Mouse (Mus musculus) gastrocnemius, adult 2 months (tissue): ENCODE measurements around the gene Kcnq1. TPM values are rescaled to one million over a fixed set of nuclear protein-coding genes. Genes with fewer than 3 reads are reported as not detected.

Experiments
- DNase-seq: peaks from one replicate; pipeline ENCODE4 v3.0.0; 2022
- H3K27ac ChIP-seq: fragments of 200-600 bp; 2 replicates; pipeline ENCODE4 v1.8.1; 2022; ENCODE audit warnings: mild to moderate bottlenecking
- H3K4me3 ChIP-seq: fragments of 200-600 bp; 2 replicates; pipeline ENCODE4 v1.8.1; 2022; ENCODE audit warnings: mild to moderate bottlenecking, moderate library complexity
- CTCF ChIP-seq: fragments of 200-600 bp; IDR thresholded peaks from 2 replicates; pipeline ENCODE4 v1.8.1; 2022; ENCODE audit warnings: antibody characterized with exemption, mild to moderate bottlenecking, moderate library complexity
- intact Hi-C: fragments of 180-260 bp; cut with DNase I; formaldehyde crosslinking; loops from one replicate; pipeline ENCODE4 v1.15.1; 2025
- total RNA-seq, 2 experiments: library from RNA; stranded (reverse); gene quantifications; 2 replicates each; pipeline ENCODE4 v1.2.3; 2021

Kcnq1 gene
- total RNA-seq, 2 experiments from 2014 or later, result 0.33 to 0.67 TPM

- H3K27ac ChIP-seq, result no peak overlapping the region
- TF ChIP-seq CTCF, result peak; percentile 96
- DNase-seq, result peak; percentile 85
- intact Hi-C loops, result loop anchor here (5.0 to 10.0 kb wide), 3 partner anchors 235 to 465 kb away; partner anchors contain the start of genes Trpm5 and Tspan32
- H3K4me3 ChIP-seq, result no peak overlapping the region
These were observed 363.8 kb downstream of the Kcnq1 start for GRCm38 (mm10) chr7:143469946-143470345.

- H3K27ac ChIP-seq, result peak within 1 kb of the TSS; percentile 24
- no peak for TF ChIP-seq CTCF
- intact Hi-C loops, result no loop called here
- peak; percentile 55 for DNase-seq
- peak within 1 kb of the TSS; percentile 45 for H3K4me3 ChIP-seq
These were observed 367.4 kb downstream of the Kcnq1 start, which contains the start of gene Slc22a18 for GRCm38 (mm10) chr7:143473347-143474101. Gene Slc22a18 (plus strand): TSS chr7:143473736.

GRCm38 (mm10) chr7:143474811-143475210, 368.6 kb downstream of the Kcnq1 start:
- no peak overlapping the region for H3K4me3 ChIP-seq
- no peak for TF ChIP-seq CTCF
- intact Hi-C loops, result no loop called here
- H3K27ac ChIP-seq, result no peak overlapping the region
- DNase-seq, result no peak

- DNase-seq, result no peak
- no peak for TF ChIP-seq CTCF
- Histone ChIP-seq H3K27ac (no peak overlapping the region), H3K4me3 (no peak overlapping the region)
- intact Hi-C loops, result no loop called here
These were observed 369.7 kb downstream of the Kcnq1 start for GRCm38 (mm10) chr7:143475876-143476275.

Other genes starting within 250 kb of the Kcnq1 start
- under 1 TPM in 1 of 2 experiments, not detected in 1; 0.33 TPM for gene Th, start 175.2 kb upstream of the Kcnq1 start, total RNA-seq
- gene Ascl2, start 137.1 kb upstream of the Kcnq1 start, total RNA-seq, result not detected
- gene Tspan32, start 101.3 kb upstream of the Kcnq1 start, total RNA-seq, result under 1 TPM; 0.23 to 0.39 TPM
- 100 to 1,000 TPM; 100 to 129 TPM for gene Cd81, start 53.6 kb upstream of the Kcnq1 start, total RNA-seq
- 1 to 10 TPM; 6.6 to 8.2 TPM for gene Tssc4, start 37.1 kb upstream of the Kcnq1 start, total RNA-seq
- not detected for gene Trpm5, start 11.7 kb upstream of the Kcnq1 start, total RNA-seq